Mouse (Mus musculus) embryonic facial prominence, embryonic 13.5 days (tissue): ENCODE results near the gene Ptchd3. TPM values are rescaled to one million over a fixed set of nuclear protein-coding genes. Genes with fewer than 3 reads are reported as not detected.

Experiments used
- ATAC-seq: fragments of 200-750 bp; cut with Nextera tagmentation; 2 replicates; pipeline ENCODE4 v1.8.0; 2017; ENCODE audit warnings: low read depth; ENCODE audit not compliant: insufficient number of reproducible peaks, insufficient read depth, low FRiP score, low TSS enrichment
- H3K27ac ChIP-seq: fragments of 300-500 bp; sonication (generic); 2 replicates; pipeline ENCODE4 v1.5.1; 2015; ENCODE audit warnings: moderate library complexity, mild to moderate bottlenecking, inconsistent platforms
- H3K27me3 ChIP-seq: fragments of 300-500 bp; sonication (generic); 2 replicates; pipeline ENCODE4 v1.6.1; 2015; ENCODE audit warnings: mild to moderate bottlenecking, inconsistent platforms
- H3K36me3 ChIP-seq: fragments of 300-500 bp; sonication (generic); 2 replicates; pipeline ENCODE4 v1.6.1; 2015; ENCODE audit warnings: mild to moderate bottlenecking, inconsistent platforms
- H3K4me1 ChIP-seq: fragments of 300-500 bp; sonication (generic); 2 replicates; pipeline ENCODE4 v1.6.1; 2015; ENCODE audit warnings: inconsistent platforms
- H3K4me2 ChIP-seq: fragments of 300-500 bp; sonication (generic); 2 replicates; pipeline ENCODE4 v1.6.1; 2015; ENCODE audit warnings: moderate library complexity, mild to moderate bottlenecking, inconsistent platforms
- H3K4me3 ChIP-seq: fragments of 300-500 bp; sonication (generic); 2 replicates; pipeline ENCODE4 v1.5.1; 2015; ENCODE audit warnings: mild to moderate bottlenecking, inconsistent platforms
- H3K9ac ChIP-seq: fragments of 300-500 bp; sonication (generic); 2 replicates; pipeline ENCODE4 v1.6.1; 2015; ENCODE audit warnings: mild to moderate bottlenecking, inconsistent platforms
- H3K9me3 ChIP-seq: fragments of 300-500 bp; sonication (generic); 2 replicates; pipeline ENCODE4 v1.6.1; 2016; ENCODE audit warnings: inconsistent platforms
- WGBS: fragments of 180-500 bp; shearing (Covaris S2); methylation state at CpG from one replicate; pipeline ENCODE4 v1.1.7; 2015; ENCODE audit warnings: mixed read lengths; 5-methylcytosine and 5-hydroxymethylcytosine counted together
- polyA plus RNA-seq: library from polyadenylated mRNA; unstranded; fragments of >200 nt; fragmentation: Nextera tagmentation; extraction: Ambion mirVana; gene quantifications from 2 replicates; pipeline ENCODE4 v1.2.1, GENCODE M21; 2015

The Ptchd3 gene
- polyA plus RNA-seq = not detected in 2 replicates

GRCm38 (mm10) chr11:121829947-121830346 is at the start of gene Ptchd3:
Gene Ptchd3, plus strand, starts transcription at chr11:121830247.
- Histone ChIP-seq H3K4me2 (no peak within 1 kb of the TSS; the same call in 1 of the 2 replicates), H3K4me1 (no peaks in the 10 kb centered on the region), H3K9ac (no peak within 1 kb of the TSS), H3K4me3 (0 out of 2 replicates have a peak within 1 kb of the TSS, but pooled peaks have one; percentile 10), H3K36me3 (no peaks in the 10 kb centered on the region), H3K27ac (no peak within 1 kb of the TSS), H3K9me3 (0 out of 2 replicates have a peak, but pooled peaks cover 5% of the 10 kb centered on the region), H3K27me3 (peaks cover 9% of the 10 kb centered on the region; the same call in 1 of the 2 replicates)
- WGBS = 66% methylated on average over 18 of the region's 18 CpGs
- ATAC-seq = no peak

GRCm38 (mm10) chr11:121781831-121782230 is 48.2 kb upstream of the Ptchd3 start:
- H3K4me1 ChIP-seq = no peaks in the 10 kb centered on the region
- no peaks in the 10 kb centered on the region for H3K36me3 ChIP-seq
- H3K4me3 ChIP-seq = no peak overlapping the region
- WGBS = 92% methylated on average over 1 of the region's 1 CpGs
- H3K9ac ChIP-seq = no peak overlapping the region
- no peak overlapping the region for H3K4me2 ChIP-seq
- H3K27me3 ChIP-seq = no peaks in the 10 kb centered on the region
- ATAC-seq = no peak
- H3K9me3 ChIP-seq = no peaks in the 10 kb centered on the region
- no peak overlapping the region for H3K27ac ChIP-seq

- peaks cover 16% of the 10 kb centered on the region; the same call in 1 of the 2 replicates for H3K4me1 ChIP-seq
- H3K27ac ChIP-seq = no peak overlapping the region
- ATAC-seq = no peak
- H3K9me3 ChIP-seq = no peaks in the 10 kb centered on the region
- no peaks in the 10 kb centered on the region for H3K27me3 ChIP-seq
- H3K36me3 ChIP-seq = no peaks in the 10 kb centered on the region
- no peak overlapping the region for H3K4me2 ChIP-seq
- H3K9ac ChIP-seq = no peak overlapping the region
- H3K4me3 ChIP-seq = no peak overlapping the region
Observed at GRCm38 (mm10) chr11:121787456-121787855, 42.6 kb upstream of the Ptchd3 start.

GRCm38 (mm10) chr11:121789566-121789965 is 40.5 kb upstream of the Ptchd3 start:
- peaks cover 21% of the 10 kb centered on the region; the same call in 1 of the 2 replicates for H3K4me1 ChIP-seq
- H3K36me3 ChIP-seq = no peaks in the 10 kb centered on the region
- no peak overlapping the region for H3K27ac ChIP-seq
- no peak overlapping the region for H3K4me2 ChIP-seq
- 84% methylated on average over 3 of the region's 3 CpGs for WGBS
- no peak overlapping the region for H3K9ac ChIP-seq
- no peak overlapping the region for H3K4me3 ChIP-seq
- no peak for ATAC-seq
- no peaks in the 10 kb centered on the region for H3K27me3 ChIP-seq
- H3K9me3 ChIP-seq = no peaks in the 10 kb centered on the region

GRCm38 (mm10) chr11:121790671-121791094 is 39.4 kb upstream of the Ptchd3 start:
- peak overlapping the region; percentile 28; the same call in 1 of the 2 replicates for H3K27ac ChIP-seq
- H3K4me3 ChIP-seq = no peak overlapping the region
- H3K27me3 ChIP-seq = no peaks in the 10 kb centered on the region
- no peak for ATAC-seq
- no peaks in the 10 kb centered on the region for H3K36me3 ChIP-seq
- H3K4me1 ChIP-seq = peaks cover 30% of the 10 kb centered on the region
- no peaks in the 10 kb centered on the region for H3K9me3 ChIP-seq
- 89% methylated on average over 2 of the region's 2 CpGs for WGBS
- no peak overlapping the region for H3K4me2 ChIP-seq
- no peak overlapping the region for H3K9ac ChIP-seq

- Histone ChIP-seq H3K9me3 (no peaks in the 10 kb centered on the region), H3K4me2 (no peak overlapping the region), H3K4me1 (peaks cover 30% of the 10 kb centered on the region), H3K9ac (no peak overlapping the region), H3K36me3 (no peaks in the 10 kb centered on the region), H3K27me3 (no peaks in the 10 kb centered on the region), H3K4me3 (no peak overlapping the region), H3K27ac (0 out of 2 replicates have a peak overlapping the region, but pooled peaks have one; percentile 4)
- 83% methylated on average over 3 of the region's 3 CpGs for WGBS
- no peak for ATAC-seq
Observed at GRCm38 (mm10) chr11:121791446-121791845, 38.6 kb upstream of the Ptchd3 start.

GRCm38 (mm10) chr11:121791991-121792390 is 38.1 kb upstream of the Ptchd3 start:
- WGBS = 56% methylated on average over 1 of the region's 1 CpGs

GRCm38 (mm10) chr11:121793530-121793929 is 36.5 kb upstream of the Ptchd3 start:
- no peak overlapping the region for H3K9ac ChIP-seq
- H3K27me3 ChIP-seq = no peaks in the 10 kb centered on the region
- no peak for ATAC-seq
- H3K4me1 ChIP-seq = peaks cover 30% of the 10 kb centered on the region
- no peak overlapping the region for H3K4me3 ChIP-seq
- no peak overlapping the region for H3K4me2 ChIP-seq
- no peaks in the 10 kb centered on the region for H3K36me3 ChIP-seq
- no peak overlapping the region for H3K27ac ChIP-seq
- 93% methylated on average over 3 of the region's 3 CpGs for WGBS
- H3K9me3 ChIP-seq = no peaks in the 10 kb centered on the region

More at GRCm38 (mm10) chr11:121791991-121792390, 38.1 kb upstream of the Ptchd3 start:
- H3K27me3 ChIP-seq = no peaks in the 10 kb centered on the region
- no peak overlapping the region for H3K9ac ChIP-seq
- no peak overlapping the region for H3K4me3 ChIP-seq
- H3K27ac ChIP-seq = 0 out of 2 replicates have a peak overlapping the region, but pooled peaks have one; percentile 4
- H3K4me2 ChIP-seq = no peak overlapping the region
- no peaks in the 10 kb centered on the region for H3K9me3 ChIP-seq
- peaks cover 30% of the 10 kb centered on the region for H3K4me1 ChIP-seq
- H3K36me3 ChIP-seq = no peaks in the 10 kb centered on the region
- no peak for ATAC-seq

GRCm38 (mm10) chr11:121794186-121794585 is 35.9 kb upstream of the Ptchd3 start:
- Histone ChIP-seq H3K4me2 (peak overlapping the region; percentile 2; the same call in 1 of the 2 replicates), H3K4me3 (no peak overlapping the region), H3K4me1 (peaks cover 30% of the 10 kb centered on the region), H3K27ac (peak overlapping the region; percentile 68), H3K9ac (no peak overlapping the region), H3K27me3 (no peaks in the 10 kb centered on the region), H3K9me3 (no peaks in the 10 kb centered on the region), H3K36me3 (no peaks in the 10 kb centered on the region)
- no peak for ATAC-seq
- WGBS = 66% methylated on average over 3 of the region's 3 CpGs

- Histone ChIP-seq H3K4me2 (peak overlapping the region; percentile 2; the same call in 1 of the 2 replicates), H3K4me1 (peaks cover 30% of the 10 kb centered on the region), H3K9me3 (no peaks in the 10 kb centered on the region), H3K27me3 (no peaks in the 10 kb centered on the region), H3K36me3 (no peaks in the 10 kb centered on the region), H3K4me3 (no peak overlapping the region), H3K9ac (no peak overlapping the region), H3K27ac (peak overlapping the region; percentile 68)
- no peak for ATAC-seq
- WGBS = 33% methylated on average over 6 of the region's 6 CpGs
Observed at GRCm38 (mm10) chr11:121794591-121795199, 35.4 kb upstream of the Ptchd3 start.

GRCm38 (mm10) chr11:121795978-121796377 is 34.1 kb upstream of the Ptchd3 start:
- H3K27ac ChIP-seq = no peak overlapping the region
- ATAC-seq = no peak
- no peak overlapping the region for H3K4me2 ChIP-seq
- H3K4me1 ChIP-seq = peaks cover 21% of the 10 kb centered on the region
- no peaks in the 10 kb centered on the region for H3K36me3 ChIP-seq
- 82% methylated on average over 2 of the region's 2 CpGs for WGBS
- H3K27me3 ChIP-seq = no peaks in the 10 kb centered on the region
- no peak overlapping the region for H3K4me3 ChIP-seq
- H3K9ac ChIP-seq = no peak overlapping the region
- H3K9me3 ChIP-seq = no peaks in the 10 kb centered on the region

- ATAC-seq = no peak
Observed at GRCm38 (mm10) chr11:121798591-121798990, 31.5 kb upstream of the Ptchd3 start.

More at GRCm38 (mm10) chr11:121798591-121798990, 31.5 kb upstream of the Ptchd3 start:
- H3K9ac ChIP-seq = no peak overlapping the region
- H3K4me3 ChIP-seq = no peak overlapping the region
- no peaks in the 10 kb centered on the region for H3K9me3 ChIP-seq
- no peaks in the 10 kb centered on the region for H3K27me3 ChIP-seq
- H3K36me3 ChIP-seq = no peaks in the 10 kb centered on the region
- H3K4me1 ChIP-seq = peaks cover 14% of the 10 kb centered on the region
- H3K4me2 ChIP-seq = no peak overlapping the region
- 92% methylated on average over 2 of the region's 2 CpGs for WGBS
- H3K27ac ChIP-seq = no peak overlapping the region
